Mouse (Mus musculus): Measurements from ENCODE around the gene 2010111I01Rik. TPM values are rescaled to one million over a fixed set of nuclear protein-coding genes. Genes with fewer than 3 reads are reported as not detected.

Gene 2010111I01Rik
- polyA plus RNA-seq, 1 experiment from 2014 or later, result 146 TPM

- Histone ChIP-seq H3K27ac (no peak overlapping the region), H3K27me3 (ENCODE audit: insufficient read depth, low read length) (no peaks in the 10 kb centered on the region), H3K9me3 (replicated peaks; ENCODE audit: low read length) (no peaks in the 10 kb centered on the region), H3K9ac (ENCODE audit: low read depth, low read length) (no peak overlapping the region), H3K4me3 (replicated peaks; ENCODE audit: low read depth, low read length) (no peak overlapping the region), H3K4me1 (replicated peaks; ENCODE audit: insufficient read depth, low read length) (0 out of 2 replicates have a peak, but pooled peaks cover 5% of the 10 kb centered on the region), H3K4me2 (ENCODE audit: low read length) (no peak overlapping the region), H3K36me3 (ENCODE audit: insufficient read depth, low read length) (no peaks in the 10 kb centered on the region)
- DNase-seq (ENCODE audit: low spot score) (no peak), ATAC-seq (replicated peaks; ENCODE audit: low FRiP score, low read depth) (no peak)
- no peak for TF ChIP-seq CTCF (IDR thresholded peaks at IDR 0.05; ENCODE audit: low read depth)
- 62% methylated on average over 4 of the region's 4 CpGs for WGBS
Observed at GRCm38 (mm10) chr13:62940721-62941120, 24.0 kb upstream of the 2010111I01Rik start.

GRCm38 (mm10) chr13:62941341-62942005 is 23.2 kb upstream of the 2010111I01Rik start:
- Histone ChIP-seq H3K4me3 (replicated peaks; ENCODE audit: low read depth, low read length) (no peak overlapping the region), H3K9me3 (replicated peaks; ENCODE audit: low read length) (no peaks in the 10 kb centered on the region), H3K27ac (no peak overlapping the region), H3K4me1 (replicated peaks; ENCODE audit: insufficient read depth, low read length) (0 out of 2 replicates have a peak, but pooled peaks cover 5% of the 10 kb centered on the region), H3K9ac (ENCODE audit: low read depth, low read length) (no peak overlapping the region), H3K4me2 (ENCODE audit: low read length) (no peak overlapping the region), H3K36me3 (ENCODE audit: insufficient read depth, low read length) (no peaks in the 10 kb centered on the region), H3K27me3 (ENCODE audit: insufficient read depth, low read length) (no peaks in the 10 kb centered on the region)
- WGBS, result 62% methylated on average over 17 of the region's 17 CpGs
- no peak for ATAC-seq (replicated peaks; ENCODE audit: low FRiP score, low read depth)
- TF ChIP-seq CTCF (IDR thresholded peaks at IDR 0.05; ENCODE audit: low read depth), result no peak
- DNase-seq (ENCODE audit: low spot score), result no peak

GRCm38 (mm10) chr13:62943274-62943830 is 21.3 kb upstream of the 2010111I01Rik start:
- no peak for TF ChIP-seq CTCF (IDR thresholded peaks at IDR 0.05; ENCODE audit: low read depth)
- WGBS, result 57% methylated on average over 7 of the region's 7 CpGs
- Histone ChIP-seq H3K4me1 (replicated peaks; ENCODE audit: insufficient read depth, low read length) (0 out of 2 replicates have a peak, but pooled peaks cover 5% of the 10 kb centered on the region), H3K4me3 (replicated peaks; ENCODE audit: low read depth, low read length) (no peak overlapping the region), H3K27ac (no peak overlapping the region), H3K27me3 (ENCODE audit: insufficient read depth, low read length) (no peaks in the 10 kb centered on the region), H3K4me2 (ENCODE audit: low read length) (no peak overlapping the region), H3K36me3 (ENCODE audit: insufficient read depth, low read length) (no peaks in the 10 kb centered on the region), H3K9ac (ENCODE audit: low read depth, low read length) (no peak overlapping the region), H3K9me3 (replicated peaks; ENCODE audit: low read length) (no peaks in the 10 kb centered on the region)
- ATAC-seq (replicated peaks; ENCODE audit: low FRiP score, low read depth), result no peak
- peak; percentile 66 for DNase-seq (ENCODE audit: low spot score)

DNA sequence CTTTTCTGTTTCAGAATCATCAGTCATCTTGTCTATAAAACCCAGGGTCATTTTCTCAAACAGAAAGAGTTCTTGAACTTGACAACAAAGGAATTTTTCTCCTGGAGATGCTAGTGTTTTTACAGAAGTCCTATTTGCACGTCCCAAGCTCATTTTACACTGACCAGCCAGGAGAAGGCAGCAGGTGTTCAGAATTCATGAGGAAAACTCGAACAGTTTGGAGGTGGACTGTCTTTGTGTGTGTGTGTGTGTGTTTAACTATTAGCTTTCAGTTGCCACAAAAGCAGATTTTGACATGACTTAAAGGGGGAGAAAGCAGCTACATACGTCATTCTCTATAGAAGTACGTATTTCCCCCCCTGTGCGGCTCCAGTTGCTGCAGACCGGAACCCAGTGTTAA is 20.6 kb upstream of the 2010111I01Rik start:
- H3K9ac ChIP-seq (ENCODE audit: low read depth, low read length), result no peak overlapping the region
- H3K4me1 ChIP-seq (replicated peaks; ENCODE audit: insufficient read depth, low read length), result 0 out of 2 replicates have a peak, but pooled peaks cover 5% of the 10 kb centered on the region
- TF ChIP-seq CTCF (IDR thresholded peaks at IDR 0.05; ENCODE audit: low read depth), result peak; percentile 48
- 33% methylated on average over 6 of the region's 6 CpGs for WGBS
- H3K27ac ChIP-seq, result no peak overlapping the region
- no peaks in the 10 kb centered on the region for H3K9me3 ChIP-seq (replicated peaks; ENCODE audit: low read length)
- DNase-seq (ENCODE audit: low spot score), result peak; percentile 67
- no peak for ATAC-seq (replicated peaks; ENCODE audit: low FRiP score, low read depth)
- H3K36me3 ChIP-seq (ENCODE audit: insufficient read depth, low read length), result no peaks in the 10 kb centered on the region
- H3K4me3 ChIP-seq (replicated peaks; ENCODE audit: low read depth, low read length), result no peak overlapping the region
- no peak overlapping the region for H3K4me2 ChIP-seq (ENCODE audit: low read length)
- no peaks in the 10 kb centered on the region for H3K27me3 ChIP-seq (ENCODE audit: insufficient read depth, low read length)

DNA sequence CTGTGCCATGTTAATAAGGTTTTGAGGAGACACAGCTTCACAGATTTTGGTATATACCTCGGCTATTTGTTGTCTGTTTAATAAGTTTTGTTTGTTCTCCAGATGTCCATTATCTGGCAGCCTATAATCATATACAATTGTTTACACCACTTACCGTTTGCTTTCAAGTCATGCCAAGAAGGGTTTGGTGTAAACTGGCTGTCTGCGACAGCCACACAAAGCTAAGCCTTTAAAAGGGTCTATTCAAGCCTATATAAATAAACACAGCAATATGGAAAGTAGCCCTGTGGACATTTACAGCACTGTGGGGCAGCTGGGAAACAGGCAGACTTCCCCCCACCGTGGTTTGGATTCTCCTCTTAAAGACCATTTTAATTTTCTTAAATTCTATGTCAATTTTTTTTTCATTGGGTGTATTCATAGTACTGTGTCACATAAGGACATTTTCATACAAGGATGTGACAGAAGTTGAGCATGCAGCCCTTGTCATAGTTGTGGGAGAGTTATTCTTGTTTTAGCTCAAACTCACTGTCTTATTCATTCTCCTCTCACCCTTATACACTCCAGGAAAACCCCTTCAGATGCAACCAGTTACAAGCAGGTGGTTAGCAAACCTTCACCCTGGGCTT is 15.0 kb upstream of the 2010111I01Rik start:
- H3K36me3 ChIP-seq (ENCODE audit: insufficient read depth, low read length), result no peaks in the 10 kb centered on the region
- TF ChIP-seq CTCF (IDR thresholded peaks at IDR 0.05; ENCODE audit: low read depth), result no peak
- DNase-seq (ENCODE audit: low spot score) (peak; percentile 45), ATAC-seq (replicated peaks; ENCODE audit: low FRiP score, low read depth) (no peak)
- H3K4me3 ChIP-seq (replicated peaks; ENCODE audit: low read depth, low read length), result no peak overlapping the region
- 43% methylated on average over 4 of the region's 4 CpGs for WGBS
- H3K27me3 ChIP-seq (ENCODE audit: insufficient read depth, low read length), result no peaks in the 10 kb centered on the region
- H3K4me2 ChIP-seq (ENCODE audit: low read length), result no peak overlapping the region
- H3K9me3 ChIP-seq (replicated peaks; ENCODE audit: low read length), result no peaks in the 10 kb centered on the region
- no peaks in the 10 kb centered on the region for H3K4me1 ChIP-seq (replicated peaks; ENCODE audit: insufficient read depth, low read length)
- no peak overlapping the region for H3K9ac ChIP-seq (ENCODE audit: low read depth, low read length)
- no peak overlapping the region for H3K27ac ChIP-seq

DNA sequence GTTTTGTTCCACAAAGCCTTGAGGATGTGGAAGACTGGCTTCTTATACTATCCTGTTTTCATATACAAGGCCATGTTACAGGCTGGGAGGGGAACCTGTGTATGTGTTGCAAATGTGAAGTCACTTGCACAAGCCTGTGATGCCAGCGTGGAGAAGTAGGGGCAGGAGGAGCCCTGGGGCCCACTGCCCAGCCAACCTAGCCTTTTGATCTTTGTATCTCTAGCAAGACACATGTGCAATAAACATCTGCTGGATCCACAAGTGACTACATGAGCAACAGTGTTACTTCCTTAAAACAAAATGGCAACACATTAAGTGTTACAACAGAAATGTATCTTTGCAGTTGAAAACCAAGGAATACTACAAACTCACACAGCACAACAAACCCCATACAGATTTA is 13.1 kb upstream of the 2010111I01Rik start:
- WGBS, result 61% methylated on average over 1 of the region's 1 CpGs
- no peak overlapping the region for H3K27ac ChIP-seq
- TF ChIP-seq CTCF (IDR thresholded peaks at IDR 0.05; ENCODE audit: low read depth), result no peak
- H3K36me3 ChIP-seq (ENCODE audit: insufficient read depth, low read length), result no peaks in the 10 kb centered on the region
- DNase-seq (ENCODE audit: low spot score), result no peak
- no peaks in the 10 kb centered on the region for H3K4me1 ChIP-seq (replicated peaks; ENCODE audit: insufficient read depth, low read length)
- no peak for ATAC-seq (replicated peaks; ENCODE audit: low FRiP score, low read depth)
- H3K9ac ChIP-seq (ENCODE audit: low read depth, low read length), result no peak overlapping the region
- H3K27me3 ChIP-seq (ENCODE audit: insufficient read depth, low read length), result no peaks in the 10 kb centered on the region
- no peaks in the 10 kb centered on the region for H3K9me3 ChIP-seq (replicated peaks; ENCODE audit: low read length)
- H3K4me3 ChIP-seq (replicated peaks; ENCODE audit: low read depth, low read length), result no peak overlapping the region
- no peak overlapping the region for H3K4me2 ChIP-seq (ENCODE audit: low read length)
